Mouse (Mus musculus): ENCODE results near the gene Bmp3. TPM values are rescaled to one million over a fixed set of nuclear protein-coding genes. Genes with fewer than 3 reads are reported as not detected.

The Bmp3 gene
- polyA plus RNA-seq (2017; shearing (Covaris generic)), result under 1 TPM in 1 of 2 experiments, not detected in 1; 0.27 TPM

GRCm38 (mm10) chr5:98854264-98854626, at the start of gene Bmp3:
Gene Bmp3, plus strand, starts transcription at chr5:98854415.
- no peak for ATAC-seq

GRCm38 (mm10) chr5:98804761-98805160, 49.5 kb upstream of the Bmp3 start:
- no peak for ATAC-seq

GRCm38 (mm10) chr5:98806492-98806891, 47.7 kb upstream of the Bmp3 start:
- ATAC-seq, result no peak

- ATAC-seq, result no peak
Observed at GRCm38 (mm10) chr5:98807022-98807421, 47.2 kb upstream of the Bmp3 start.

DNA sequence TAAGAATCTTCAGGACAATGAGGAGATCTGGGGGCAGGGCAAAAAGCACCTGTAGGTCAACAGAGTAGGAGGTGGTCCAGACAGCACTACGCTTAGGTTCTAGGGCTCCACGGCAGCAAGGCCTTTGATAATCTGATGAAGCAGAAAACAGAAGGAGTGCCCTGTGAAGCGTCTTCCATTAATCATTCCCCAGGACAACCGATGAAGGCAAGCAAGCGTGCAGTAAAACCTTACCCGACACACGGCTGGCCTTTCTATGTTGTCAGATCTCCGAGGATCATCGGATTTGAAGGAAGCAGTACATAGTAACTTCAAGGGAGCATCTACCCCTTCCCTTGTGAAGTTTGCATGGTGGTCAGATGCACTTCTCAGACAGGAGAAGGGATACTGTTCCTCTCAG, 46.3 kb upstream of the Bmp3 start:
- ATAC-seq, result no peak

GRCm38 (mm10) chr5:98812380-98812779, 41.8 kb upstream of the Bmp3 start:
- no peak for ATAC-seq

DNA sequence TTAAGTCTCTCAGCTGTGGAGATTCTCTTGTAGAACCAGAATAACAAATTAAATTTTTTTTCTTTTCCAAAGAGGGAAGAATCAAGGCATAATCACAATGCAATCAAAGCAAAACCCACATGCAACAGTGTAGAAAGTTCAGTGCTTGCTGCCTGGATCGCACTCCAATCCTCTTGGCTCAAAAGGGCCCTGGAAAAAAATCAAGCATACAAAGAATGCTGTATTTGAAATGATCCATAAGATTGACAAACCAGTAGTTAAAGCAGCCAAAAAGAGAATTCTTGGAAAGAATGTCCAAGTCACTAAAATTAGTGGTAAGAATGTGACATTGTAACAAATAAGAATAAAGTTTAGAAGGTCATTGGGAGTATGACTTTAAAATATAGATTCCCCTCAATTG, 38.9 kb upstream of the Bmp3 start:
- no peak for ATAC-seq

GRCm38 (mm10) chr5:98833760-98834159, 20.5 kb upstream of the Bmp3 start:
- no peak for ATAC-seq

- no peak for ATAC-seq
Observed at GRCm38 (mm10) chr5:98834300-98834699, 19.9 kb upstream of the Bmp3 start.

GRCm38 (mm10) chr5:98842600-98843310, 11.5 kb upstream of the Bmp3 start:
- ATAC-seq, result no peak

- no peak for ATAC-seq
Observed at GRCm38 (mm10) chr5:98844664-98845063, 9.6 kb upstream of the Bmp3 start.

DNA sequence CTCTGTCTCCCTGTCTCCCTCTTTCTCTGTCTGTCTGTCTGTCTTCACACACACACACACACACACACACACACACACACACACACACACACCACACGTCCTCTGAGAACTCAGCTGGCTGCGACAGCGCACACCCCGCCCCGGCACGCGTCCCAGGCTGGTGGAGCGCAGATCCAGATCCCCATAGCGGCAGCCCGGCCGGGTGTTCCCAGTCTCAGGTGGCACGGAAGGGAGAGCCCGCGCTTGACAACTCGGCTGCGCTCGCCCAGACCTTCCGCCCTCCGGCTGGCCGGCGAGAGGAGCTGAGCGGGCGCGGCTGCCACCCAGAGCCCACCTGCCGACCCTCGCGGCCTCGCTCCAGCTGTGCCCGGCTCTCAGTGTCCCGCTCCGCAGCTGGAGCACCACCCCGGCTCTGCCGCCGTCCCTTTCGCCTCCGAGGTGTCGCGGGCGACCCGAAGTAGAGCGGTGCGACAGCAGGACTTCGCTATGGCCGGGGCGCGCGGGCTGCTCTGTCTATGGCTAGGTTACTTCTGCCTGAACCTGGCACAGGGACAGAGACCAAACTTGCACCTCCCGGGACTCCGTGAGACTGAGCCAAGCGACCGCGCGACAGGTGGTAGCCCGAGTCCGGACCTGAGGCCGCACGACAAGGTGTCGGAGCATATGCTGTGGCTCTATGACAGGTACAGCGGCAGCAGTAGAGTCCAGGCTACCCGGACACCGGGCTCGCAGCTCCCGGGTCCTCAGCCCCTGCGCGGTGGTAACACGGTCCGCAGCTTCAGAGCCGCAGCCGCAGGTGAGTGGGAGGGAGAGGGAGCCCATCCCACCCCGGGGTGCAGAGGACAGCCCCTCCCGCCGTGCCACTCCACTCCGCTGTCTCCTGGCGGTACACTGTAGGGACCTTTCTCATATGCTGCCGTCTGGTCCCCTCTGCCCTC, 681 bp downstream of the Bmp3 start:
- ATAC-seq, result no peak

DNA sequence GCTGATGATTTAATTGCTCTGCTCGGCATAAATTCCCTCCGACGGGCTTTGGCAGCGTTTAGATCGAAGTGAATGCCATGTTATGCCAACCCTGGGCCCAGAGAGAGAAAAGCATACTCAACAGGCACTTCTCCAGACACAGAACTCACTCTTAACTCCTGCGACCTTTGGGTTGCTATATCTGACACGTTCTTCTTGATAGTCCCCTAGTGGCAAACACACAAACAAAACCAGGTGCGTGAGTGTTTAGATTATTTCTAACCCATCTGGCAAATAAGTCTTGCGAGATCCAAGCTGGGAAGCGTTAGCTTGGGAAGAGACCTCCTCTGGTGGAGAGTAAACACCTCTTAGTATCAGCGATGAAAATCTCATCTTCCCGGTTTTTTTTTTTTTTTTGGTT, 1.5 kb downstream of the Bmp3 start:
- ATAC-seq, result no peak

DNA sequence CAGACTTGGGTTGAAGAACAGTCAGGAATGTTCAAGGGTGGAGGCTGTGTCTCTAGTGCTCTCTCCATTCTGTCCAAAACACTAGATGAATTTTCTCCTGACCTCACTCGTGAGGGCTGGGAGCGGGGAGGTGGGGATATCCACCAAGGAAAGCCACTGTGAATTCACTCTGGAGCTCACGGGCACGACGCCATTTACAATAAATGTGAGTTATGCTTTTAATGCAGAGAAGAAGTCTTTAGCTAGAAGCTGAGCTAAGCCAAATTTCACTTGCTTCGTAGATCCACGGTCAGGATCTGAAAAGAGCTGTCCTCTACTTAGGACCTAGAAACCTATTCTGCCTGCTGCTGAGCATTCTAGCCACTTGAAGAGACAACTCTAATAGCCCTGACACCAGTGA, 2.1 kb downstream of the Bmp3 start:
- no peak for ATAC-seq

- no peak for ATAC-seq
Observed at GRCm38 (mm10) chr5:98863891-98864290, 9.7 kb downstream of the Bmp3 start.

- ATAC-seq, result no peak
Observed at GRCm38 (mm10) chr5:98865146-98865545, 10.9 kb downstream of the Bmp3 start.

GRCm38 (mm10) chr5:98876056-98876455, 21.8 kb downstream of the Bmp3 start:
- no peak for ATAC-seq

GRCm38 (mm10) chr5:98878891-98879290, 24.7 kb downstream of the Bmp3 start:
- no peak for ATAC-seq

DNA sequence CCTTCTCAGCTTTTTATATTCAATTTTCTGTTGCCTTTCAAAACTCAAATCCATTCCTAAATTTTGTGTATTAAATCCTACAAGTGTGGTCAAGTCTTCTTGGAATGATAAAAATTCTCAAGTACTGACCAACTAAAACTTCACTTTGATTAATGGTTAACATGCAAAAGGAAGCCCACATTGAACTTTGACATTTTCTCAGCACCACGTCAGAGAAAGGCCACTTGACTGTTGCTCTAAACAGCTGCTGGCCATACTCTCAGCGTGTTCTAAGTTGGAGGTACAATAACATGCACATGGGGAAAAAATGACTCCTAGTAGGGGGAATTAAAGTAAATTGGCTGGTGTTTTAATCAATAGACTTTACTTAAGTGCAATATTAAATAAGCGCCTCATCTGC, 27.9 kb downstream of the Bmp3 start:
- ATAC-seq, result no peak

DNA sequence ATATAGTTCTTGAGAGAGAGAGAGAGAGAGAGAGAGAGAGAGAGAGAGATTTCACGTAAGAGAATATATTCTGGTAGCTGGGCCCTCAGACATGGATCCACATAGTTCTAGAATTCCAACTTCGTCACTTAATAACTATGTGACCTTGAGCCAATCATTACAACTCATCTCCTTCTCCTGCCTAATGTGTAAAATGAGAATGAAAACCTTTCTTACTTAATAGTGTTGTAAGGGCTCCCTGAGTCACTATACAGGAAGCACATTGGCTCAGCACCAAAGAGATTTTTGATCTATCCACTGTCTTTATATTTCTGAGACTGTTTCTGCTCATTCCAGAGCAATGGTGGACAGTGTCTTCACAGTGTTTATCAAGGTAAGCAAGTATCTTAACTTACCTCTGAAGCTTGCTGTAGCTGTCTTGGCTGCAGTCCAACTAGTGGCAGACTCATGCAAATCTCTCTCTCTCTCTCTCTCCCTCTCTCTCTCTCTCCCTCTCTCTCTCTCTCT, 36.4 kb downstream of the Bmp3 start:
- no peak for ATAC-seq

DNA sequence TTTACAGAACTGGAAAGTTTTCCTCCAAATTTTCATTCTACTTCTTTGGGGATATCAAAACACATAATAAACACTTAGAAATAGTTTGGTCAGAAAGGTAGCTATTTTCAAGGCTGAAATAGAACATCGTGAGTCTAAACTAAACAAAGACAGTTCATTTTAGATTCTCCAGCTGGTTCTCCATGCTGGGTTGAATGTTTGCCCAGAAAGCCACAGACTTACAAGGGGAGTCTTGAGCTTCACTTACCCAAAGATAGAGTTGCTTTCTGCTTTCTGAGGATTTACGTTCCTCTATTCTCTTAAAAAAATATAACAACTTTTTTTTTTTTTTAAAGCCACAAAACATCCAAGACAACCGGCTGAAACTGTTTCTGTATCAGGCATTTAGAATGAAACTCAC, 40.1 kb downstream of the Bmp3 start:
- ATAC-seq, result no peak

DNA sequence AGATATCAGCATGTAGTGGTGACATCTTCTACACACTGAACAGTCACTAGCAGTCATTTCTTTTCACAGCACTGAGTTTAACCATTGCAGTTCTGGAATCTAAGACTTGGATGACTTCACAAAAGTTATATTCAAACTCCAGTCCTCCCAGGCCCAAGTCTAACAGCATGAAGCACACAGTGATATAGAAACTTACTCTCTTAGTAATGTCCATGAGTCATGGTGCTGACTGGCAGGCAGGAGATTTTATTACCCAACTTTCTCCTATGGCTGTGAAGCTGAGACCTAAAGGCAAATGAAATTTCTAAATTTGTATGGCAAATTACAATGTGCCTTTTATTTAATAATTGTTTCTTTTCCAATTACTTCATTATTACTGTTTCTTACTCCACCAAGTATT, 43.7 kb downstream of the Bmp3 start:
- ATAC-seq, result no peak

DNA sequence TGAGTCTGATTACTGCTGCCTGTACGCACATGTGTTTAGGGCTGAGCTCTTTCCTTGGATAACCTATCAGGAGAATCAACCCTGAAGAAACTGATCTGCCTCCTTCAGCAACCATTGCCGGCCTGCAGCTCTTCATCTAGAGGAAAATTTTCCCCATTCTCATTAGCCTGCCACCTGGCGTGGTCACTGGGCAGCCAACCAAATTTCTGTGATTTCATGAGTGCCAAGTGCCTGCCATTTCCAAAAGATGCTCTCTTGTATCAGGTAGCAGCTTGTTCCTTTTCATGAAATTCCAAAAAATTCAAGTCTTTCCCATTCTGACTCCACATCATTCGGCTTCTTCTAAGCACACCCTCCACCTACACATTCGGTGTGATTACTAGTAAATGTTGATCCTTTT, 46.7 kb downstream of the Bmp3 start:
- no peak for ATAC-seq

GRCm38 (mm10) chr5:98902339-98902738, 48.1 kb downstream of the Bmp3 start:
- ATAC-seq, result no peak

Measured in CD4-positive, CD25-positive, alpha-beta regulatory T cell, adult 4 months (primary cell).